Comparison of ENCODE assay signal across 2 mouse cellular contexts in the genomic region with DNA sequence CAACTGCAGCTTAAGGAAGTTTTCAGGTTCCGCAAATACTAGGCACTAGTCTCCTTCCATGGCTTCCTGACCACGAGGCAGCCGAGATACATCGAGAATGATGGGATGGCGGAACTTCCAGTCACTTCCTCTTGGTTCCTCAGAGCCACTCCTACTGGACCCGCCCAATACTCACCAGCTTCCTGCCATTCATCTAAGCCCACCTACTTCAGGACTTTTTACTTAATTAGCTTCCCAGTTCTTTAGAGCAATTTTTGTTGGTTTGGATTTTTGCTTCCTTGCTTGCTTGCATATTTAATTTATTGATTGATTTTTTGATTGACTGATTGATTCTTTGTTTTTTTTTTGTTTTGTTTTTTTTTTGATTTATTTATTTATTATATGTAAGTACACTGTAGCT. TPM values are rescaled to one million over a fixed set of nuclear protein-coding genes. Genes with fewer than 3 reads are reported as not detected.
"Had no signal": no experiment of that assay in that cellular context is flagged by ENCODE, and none has a peak within 500 bp of the region (broad histone marks: within the 10 kb centered on the region; RNA-seq: fewer than 3 reads in every experiment).

A gene (minus strand): TSS at position 101 of the 400 bp plus-strand sequence.

RNA-seq across cellular contexts. Expression of the gene that starts here (rescaled TPM):
- total RNA-seq: monocyte, adult 5-6 weeks had no signal
- polyA plus RNA-seq: liver, adult 2 months had no signal
